Mouse (Mus musculus) CH12.LX (cell line): Measurements from ENCODE around the gene Ttc7. TPM values are rescaled to one million over a fixed set of nuclear protein-coding genes. Genes with fewer than 3 reads are reported as not detected.

ENCODE experiments used
- DNase-seq: peaks from one replicate; pipeline ENCODE4 v3.0.0-alpha.2; 2013; ENCODE audit errors: extremely low read depth
- H3K27ac ChIP-seq: 2 replicates; pipeline ENCODE4 v1.5.1; 2012; ENCODE audit warnings: low read depth, mild to moderate bottlenecking, control low read depth, moderate library complexity; ENCODE audit not compliant: insufficient read depth
- H3K27me3 ChIP-seq: replicated peaks from 2 replicates; pipeline ENCODE3; 2012; ENCODE audit warnings: inconsistent platforms
- H3K36me3 ChIP-seq, 2 experiments: replicated peaks in 1 of 2; 2 replicates each; pipeline versions ENCODE3 to v1.6.1; 2012; ENCODE audit warnings: inconsistent platforms in 1 of 2, low read length in 1 of 2, mild to moderate bottlenecking in 1 of 2, mixed read lengths in 1 of 2, moderate library complexity in 1 of 2; ENCODE audit not compliant: control insufficient read depth in 1 of 2, insufficient read depth in 1 of 2
- H3K4me1 ChIP-seq, 2 experiments: 2 replicates each; pipeline ENCODE4 v1.6.1; 2012; ENCODE audit warnings: inconsistent platforms in 1 of 2, moderate library complexity in 1 of 2; ENCODE audit not compliant: insufficient read depth in 2 of 2, control insufficient read depth in 1 of 2
- H3K4me2 ChIP-seq: 2 replicates; pipeline ENCODE4 v1.6.1; 2012; ENCODE audit warnings: low read depth, mild to moderate bottlenecking, control low read depth; ENCODE audit not compliant: poor library complexity, insufficient read depth, severe bottlenecking
- H3K4me3 ChIP-seq, 3 experiments: fragments of 150-350 bp in 1 of 3; sonication (generic) in 1 of 3; replicated peaks in 1 of 3; 2 replicates each; pipeline versions ENCODE3 to v1.5.1; 2011 to 2012; ENCODE audit warnings: low read depth in 2 of 3, low read length in 2 of 3, mild to moderate bottlenecking in 2 of 3, moderate library complexity in 2 of 3, control low read depth in 1 of 3, improper control_type of control experiment in 1 of 3, inconsistent platforms in 1 of 3, mixed read lengths in 1 of 3; ENCODE audit not compliant: poor library complexity in 1 of 3
- H3K79me2 ChIP-seq: replicated peaks from 2 replicates; pipeline ENCODE4 v1.6.1; 2012; ENCODE audit warnings: mild to moderate bottlenecking, moderate library complexity; ENCODE audit not compliant: control insufficient read depth, poor library complexity, insufficient read depth, severe bottlenecking; ENCODE audit errors: extremely low read depth
- H3K9ac ChIP-seq: 2 replicates; pipeline ENCODE4 v1.6.1; 2012; ENCODE audit warnings: low read depth, mild to moderate bottlenecking, control low read depth, moderate library complexity; ENCODE audit not compliant: insufficient read depth
- H3K9me3 ChIP-seq: replicated peaks from 2 replicates; pipeline ENCODE3; 2012; ENCODE audit warnings: low read length, inconsistent platforms, mixed read lengths
- BHLHE40 ChIP-seq: IDR thresholded peaks from 2 replicates; pipeline ENCODE4 v1.6.1; 2011; ENCODE audit warnings: mild to moderate bottlenecking, low read depth, low read length, improper control_type of control experiment
- CHD1 ChIP-seq: IDR thresholded peaks from 2 replicates; pipeline ENCODE4 v1.6.1; 2012; ENCODE audit warnings: low read depth, low read length, improper control_type of control experiment, inconsistent platforms
- CHD2 ChIP-seq: IDR thresholded peaks from 2 replicates; pipeline ENCODE4 v1.6.1; 2011; ENCODE audit warnings: low read length, improper control_type of control experiment
- CTCF ChIP-seq, 2 experiments: IDR thresholded peaks in 1 of 2; conservative IDR thresholded peaks in 1 of 2; 2 replicates each; pipeline ENCODE4 v1.5.1; 2011 to 2012; ENCODE audit warnings: low read depth in 2 of 2, low read length in 2 of 2, improper control_type of control experiment in 1 of 2, inconsistent platforms in 1 of 2, mild to moderate bottlenecking in 1 of 2, moderate library complexity in 1 of 2
- EP300 ChIP-seq: IDR thresholded peaks from 2 replicates; pipeline ENCODE4 v1.6.1; 2011; ENCODE audit warnings: low read length, improper control_type of control experiment
- GABPA ChIP-seq: IDR thresholded peaks from 2 replicates; pipeline ENCODE4 v1.6.1; 2012; ENCODE audit warnings: low read depth, low read length, improper control_type of control experiment, inconsistent platforms; ENCODE audit not compliant: insufficient replicate concordance
- HCFC1 ChIP-seq: IDR thresholded peaks from 2 replicates; pipeline ENCODE4 v1.6.1; 2012; ENCODE audit warnings: low read depth, mild to moderate bottlenecking, inconsistent platforms, low read length, improper control_type of control experiment
- JUND ChIP-seq: conservative IDR thresholded peaks from 2 replicates; pipeline ENCODE4 v1.6.1; 2011; ENCODE audit warnings: low read depth, low read length, improper control_type of control experiment
- MAFK ChIP-seq: IDR thresholded peaks from 2 replicates; pipeline ENCODE4 v1.6.1; 2011; ENCODE audit warnings: low read length, improper control_type of control experiment; ENCODE audit not compliant: insufficient replicate concordance
- MAX ChIP-seq: IDR thresholded peaks from 2 replicates; pipeline ENCODE4 v1.6.1; 2011; ENCODE audit warnings: low read length, improper control_type of control experiment
- MEF2A ChIP-seq: IDR thresholded peaks from 2 replicates; pipeline ENCODE4 v1.6.1; 2014; ENCODE audit warnings: low read depth, mild to moderate bottlenecking, inconsistent platforms, low read length, improper control_type of control experiment, borderline replicate concordance
- NELFE ChIP-seq: IDR thresholded peaks from 2 replicates; pipeline ENCODE4 v1.6.1; 2011; ENCODE audit warnings: low read depth, low read length, improper control_type of control experiment
- PAX5 ChIP-seq: IDR thresholded peaks from 2 replicates; pipeline ENCODE4 v1.6.1; 2012; ENCODE audit warnings: low read length, inconsistent platforms, mixed read lengths
- POLR2A ChIP-seq: IDR thresholded peaks from 2 replicates; pipeline ENCODE4 v1.6.1; 2011; ENCODE audit warnings: low read depth, mild to moderate bottlenecking, improper control_type of control experiment, low read length
- POLR2AphosphoS2 ChIP-seq: IDR thresholded peaks from 2 replicates; pipeline ENCODE4 v1.6.1; 2011; ENCODE audit warnings: low read depth, low read length, improper control_type of control experiment
- RAD21 ChIP-seq: IDR thresholded peaks from 2 replicates; pipeline ENCODE4 v1.6.1; 2011; ENCODE audit warnings: low read depth, mild to moderate bottlenecking, low read length, improper control_type of control experiment, moderate library complexity
- SIN3A ChIP-seq: IDR thresholded peaks from 2 replicates; pipeline ENCODE4 v1.6.1; 2012; ENCODE audit warnings: low read length, improper control_type of control experiment, inconsistent platforms
- SMC3 ChIP-seq: IDR thresholded peaks from 2 replicates; pipeline ENCODE4 v1.6.1; 2011; ENCODE audit warnings: low read depth, low read length, improper control_type of control experiment
- TBP ChIP-seq: conservative IDR thresholded peaks from 2 replicates; pipeline ENCODE4 v1.6.1; 2011; ENCODE audit warnings: low read depth, low read length, improper control_type of control experiment
- USF1 ChIP-seq: IDR thresholded peaks from 2 replicates; pipeline ENCODE4 v1.6.1; 2014; ENCODE audit warnings: low read depth, mild to moderate bottlenecking, inconsistent platforms, low read length, improper control_type of control experiment
- ZC3H11A ChIP-seq: IDR thresholded peaks from 2 replicates; pipeline ENCODE4 v1.6.1; 2012; ENCODE audit warnings: low read depth, mild to moderate bottlenecking, inconsistent platforms, low read length, improper control_type of control experiment
- ZKSCAN1 ChIP-seq: IDR thresholded peaks from 2 replicates; pipeline ENCODE4 v1.6.1; 2012; ENCODE audit warnings: low read depth, inconsistent platforms, low read length, improper control_type of control experiment, borderline replicate concordance
- ZMIZ1 ChIP-seq: IDR thresholded peaks from 2 replicates; pipeline ENCODE4 v1.6.1; 2012; ENCODE audit warnings: low read depth, mild to moderate bottlenecking, inconsistent platforms, low read length, improper control_type of control experiment
- ZNF384 ChIP-seq: IDR thresholded peaks from 2 replicates; pipeline ENCODE4 v1.6.1; 2012; ENCODE audit warnings: low read depth, low read length, improper control_type of control experiment, inconsistent platforms
- dilution Hi-C: fragments of 300-500 bp; cut with MboI; formaldehyde crosslinking; loops from 2 replicates; pipeline ENCODE4 v1.14.3; 2020; ENCODE audit warnings: low sequenced_read_pairs; ENCODE audit not compliant: extremely low pct_unique_long_range_greater_than_20kb, extremely low pct_ligation_motif_present
- in situ Hi-C: fragments of 300-500 bp; cut with MboI; formaldehyde crosslinking; loops from 3 replicates; pipeline ENCODE4 v1.14.3; 2019; ENCODE audit warnings: low sequenced_read_pairs, low pct_ligation_motif_present, low pct_unique_long_range_greater_than_20kb, mixed read lengths
- polyA plus RNA-seq: library from polyadenylated mRNA; unstranded; fragments of >175 nt; gene quantifications from 2 replicates; pipeline ENCODE4 v1.2.1, GENCODE M21; 2012; ENCODE audit warnings: low read depth; ENCODE audit not compliant: insufficient read length
- total RNA-seq, 2 experiments: library from RNA; depleted of rRNA; stranded (reverse); fragments of 300-350 nt in 1 of 2; fragments of >200 nt in 1 of 2; gene quantifications; 2 replicates each; pipeline ENCODE4 v1.2.3; 2012 to 2014

The Ttc7 gene
- total and polyA plus RNA-seq, 3 experiments = 6.2 to 16.4 (median 12.8) TPM

DNA sequence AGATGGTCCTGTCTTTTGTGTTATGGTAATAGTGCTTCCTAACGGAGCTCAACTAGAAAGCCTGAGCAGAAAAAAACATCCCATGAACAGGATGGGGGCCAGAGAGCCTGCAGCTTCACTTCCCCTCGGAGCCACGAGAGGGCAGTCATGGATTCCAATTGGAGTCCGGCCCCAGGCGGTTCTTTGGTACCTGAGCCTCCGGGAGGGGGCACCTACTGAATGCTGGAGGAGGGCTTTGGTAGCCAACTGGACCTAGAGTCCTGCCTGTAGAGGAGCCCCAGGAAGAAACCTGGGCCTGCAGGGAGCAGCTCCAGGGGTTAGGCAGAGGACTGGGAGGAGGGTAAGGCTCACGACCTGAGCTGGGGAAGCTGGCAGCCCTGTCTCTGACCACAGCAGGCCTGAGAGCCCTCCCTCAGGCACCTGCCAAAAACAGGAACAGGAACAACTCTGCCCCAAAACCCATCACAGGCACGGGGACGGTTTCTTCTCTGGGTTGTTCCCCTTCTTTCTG lies 32.4 kb downstream of the Ttc7 start (continued):
- TF ChIP-seq NELFE (peak; percentile 65; the same call in 1 of the 2 replicates), SMC3 (peak; percentile 96), ZMIZ1 (no peak), CTCF (conservative IDR thresholded peaks at IDR 0.05 in 1 of 2, IDR thresholded peaks at IDR 0.05 in 1 of 2; ENCODE audit: low read depth in 2 of 2, low read length in 2 of 2) (peak; percentile 54 to 99), ZKSCAN1 (no peak), EP300 (peak; percentile 56; the same call in 1 of the 2 replicates), PAX5 (no peak)
- TF ChIP-seq, all 38 proteins: peak for 15

DNA sequence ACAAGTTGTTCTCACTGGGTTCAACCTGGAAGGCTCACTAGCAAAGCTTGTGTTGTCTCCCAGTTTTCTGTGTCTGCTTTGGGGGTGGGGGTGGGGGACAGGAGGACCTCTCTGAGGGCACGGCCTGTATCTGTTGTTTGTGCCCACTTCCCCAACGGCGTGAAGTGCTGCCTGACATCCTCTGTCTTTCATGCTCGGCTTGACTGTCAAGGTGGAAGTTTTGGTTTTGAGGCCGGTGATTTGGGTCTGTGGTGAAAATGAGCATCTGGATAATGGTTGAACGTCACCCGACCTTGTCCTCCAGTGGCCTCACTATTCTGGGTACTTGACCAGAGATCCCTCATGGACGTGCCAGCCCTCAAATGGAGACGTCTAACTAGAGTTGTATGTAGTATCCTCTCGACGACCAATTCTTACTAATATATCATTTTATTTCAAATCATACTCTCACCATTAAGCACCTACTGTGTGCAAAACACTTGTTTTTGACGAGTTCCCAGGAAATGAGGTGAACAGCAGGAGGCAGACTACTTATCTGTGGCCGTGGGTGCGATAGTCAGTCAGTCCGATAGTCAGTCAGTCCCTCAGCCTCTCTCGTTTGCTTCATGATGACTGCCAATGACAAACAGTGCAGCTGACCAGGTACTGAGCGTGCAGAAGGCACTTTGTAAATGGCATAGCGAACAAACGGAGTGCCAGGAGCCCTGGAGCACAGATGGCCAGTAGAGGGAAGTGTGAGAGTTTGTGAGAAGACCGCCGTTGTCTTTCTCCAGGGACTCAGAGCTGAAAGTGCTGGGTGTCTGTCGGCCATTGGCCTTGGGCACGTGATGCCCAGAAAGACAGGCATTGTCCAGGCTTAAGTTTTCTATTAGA lies 33.4 kb downstream of the Ttc7 start:
- Histone ChIP-seq H3K4me3 (no peak overlapping the region), H3K9ac (no peak overlapping the region), H3K4me2 (no peak overlapping the region), H3K79me2 (no peaks in the 10 kb centered on the region), H3K4me1 (peaks cover 18 to 42% of the 10 kb centered on the region in 2 experiments), H3K9me3 (no peaks in the 10 kb centered on the region), H3K27me3 (no peaks in the 10 kb centered on the region), H3K27ac (no peak overlapping the region), H3K36me3 (peaks cover 0 to 32% of the 10 kb centered on the region in 2 experiments)
- DNase-seq = peak; percentile 41
- dilution Hi-C loops (no loop called here), in situ Hi-C loops (no loop called here)
- TF ChIP-seq SIN3A = peak; percentile 27; the same call in 1 of the 2 replicates
- no peak for TF ChIP-seq POLR2AphosphoS2
- TF ChIP-seq HCFC1 = no peak
- peak in 1 of 2 experiments; percentile 25; a peak in 1 of 4 replicates for TF ChIP-seq CTCF (conservative IDR thresholded peaks at IDR 0.05 in 1 of 2, IDR thresholded peaks at IDR 0.05 in 1 of 2; ENCODE audit: low read depth in 2 of 2, low read length in 2 of 2)
- TF ChIP-seq ZMIZ1 = 0 out of 2 replicates have a peak, but pooled peaks have one; percentile 10
- TF ChIP-seq MAX = no peak
- no peak for TF ChIP-seq ZNF384
- no peak for TF ChIP-seq TBP
- TF ChIP-seq JUND = no peak
- no peak for TF ChIP-seq POLR2A
- TF ChIP-seq CHD1 = no peak
- no peak for TF ChIP-seq NELFE
- TF ChIP-seq ZKSCAN1 = peak; percentile 88
- TF ChIP-seq RAD21 = peak; percentile 20
- no peak for TF ChIP-seq MEF2A
- peak; percentile 44 for TF ChIP-seq BHLHE40
- no peak for TF ChIP-seq GABPA
- no peak for TF ChIP-seq PAX5
- no peak for TF ChIP-seq USF1
- no peak for TF ChIP-seq CHD2
- TF ChIP-seq MAFK = no peak
- TF ChIP-seq ZC3H11A = no peak
